Mouse (Mus musculus): Measurements from ENCODE around the gene A630076J17Rik. TPM values are rescaled to one million over a fixed set of nuclear protein-coding genes. Genes with fewer than 3 reads are reported as not detected.

Gene A630076J17Rik
- polyA plus RNA-seq, 1 experiment, result not detected

- Histone ChIP-seq H3K27ac (ENCODE audit: insufficient read depth, low read length) (no peak overlapping the region), H3K4me1 (ENCODE audit: control insufficient read depth, insufficient read depth, low read length) (no peaks in the 10 kb centered on the region), H3K4me3 (replicated peaks; ENCODE audit: insufficient read depth, low read depth, low read length) (no peak overlapping the region), H3K27me3 (ENCODE audit: control insufficient read depth, insufficient read depth, low read length) (no peaks in the 10 kb centered on the region)
- TF ChIP-seq POLR2A (IDR thresholded peaks at IDR 0.05; ENCODE audit: borderline replicate concordance, insufficient read depth, low read length) (no peak), CTCF (IDR thresholded peaks at IDR 0.05; ENCODE audit: borderline replicate concordance, insufficient read depth, low read depth, low read length) (no peak)
- peak in 1 of 2 experiments; percentile 21 for DNase-seq
- WGBS, result 49% methylated on average over 8 of the region's 8 CpGs
Observed at GRCm38 (mm10) chr3:107260956-107261850, 30.8 kb downstream of the A630076J17Rik start.

GRCm38 (mm10) chr3:107261851-107262165, 31.4 kb downstream of the A630076J17Rik start:
- no peak for TF ChIP-seq POLR2A (IDR thresholded peaks at IDR 0.05; ENCODE audit: borderline replicate concordance, insufficient read depth, low read length)
- TF ChIP-seq CTCF (IDR thresholded peaks at IDR 0.05; ENCODE audit: borderline replicate concordance, insufficient read depth, low read depth, low read length), result no peak
- Histone ChIP-seq H3K27ac (ENCODE audit: insufficient read depth, low read length) (no peak overlapping the region), H3K27me3 (ENCODE audit: control insufficient read depth, insufficient read depth, low read length) (no peaks in the 10 kb centered on the region), H3K4me3 (replicated peaks; ENCODE audit: insufficient read depth, low read depth, low read length) (no peak overlapping the region), H3K4me1 (ENCODE audit: control insufficient read depth, insufficient read depth, low read length) (no peaks in the 10 kb centered on the region)
- DNase-seq, result peak in 1 of 2 experiments; percentile 23
- 26% methylated on average over 7 of the region's 7 CpGs for WGBS

- H3K4me1 ChIP-seq (ENCODE audit: control insufficient read depth, insufficient read depth, low read length), result no peaks in the 10 kb centered on the region
- TF ChIP-seq POLR2A (IDR thresholded peaks at IDR 0.05; ENCODE audit: borderline replicate concordance, insufficient read depth, low read length), result no peak
- TF ChIP-seq CTCF (IDR thresholded peaks at IDR 0.05; ENCODE audit: borderline replicate concordance, insufficient read depth, low read depth, low read length), result no peak
- no peaks in the 10 kb centered on the region for H3K27me3 ChIP-seq (ENCODE audit: control insufficient read depth, insufficient read depth, low read length)
- DNase-seq, result no peak
- H3K4me3 ChIP-seq (replicated peaks; ENCODE audit: insufficient read depth, low read depth, low read length), result no peak overlapping the region
- H3K27ac ChIP-seq (ENCODE audit: insufficient read depth, low read length), result no peak overlapping the region
- WGBS, result 78% methylated on average over 2 of the region's 2 CpGs
Observed at GRCm38 (mm10) chr3:107266814-107267345, 36.5 kb downstream of the A630076J17Rik start.

GRCm38 (mm10) chr3:107272433-107272832, 42.0 kb downstream of the A630076J17Rik start:
- DNase-seq, result no peak
- 85% methylated on average over 3 of the region's 3 CpGs for WGBS
- Histone ChIP-seq H3K27ac (ENCODE audit: insufficient read depth, low read length) (no peak overlapping the region), H3K27me3 (ENCODE audit: control insufficient read depth, insufficient read depth, low read length) (no peaks in the 10 kb centered on the region), H3K4me1 (ENCODE audit: control insufficient read depth, insufficient read depth, low read length) (no peaks in the 10 kb centered on the region), H3K4me3 (replicated peaks; ENCODE audit: insufficient read depth, low read depth, low read length) (no peak overlapping the region)
- no peak for TF ChIP-seq CTCF (IDR thresholded peaks at IDR 0.05; ENCODE audit: borderline replicate concordance, insufficient read depth, low read depth, low read length)
- no peak for TF ChIP-seq POLR2A (IDR thresholded peaks at IDR 0.05; ENCODE audit: borderline replicate concordance, insufficient read depth, low read length)

- no peaks in the 10 kb centered on the region for H3K4me1 ChIP-seq (ENCODE audit: control insufficient read depth, insufficient read depth, low read length)
- no peaks in the 10 kb centered on the region for H3K27me3 ChIP-seq (ENCODE audit: control insufficient read depth, insufficient read depth, low read length)
- no peak for TF ChIP-seq POLR2A (IDR thresholded peaks at IDR 0.05; ENCODE audit: borderline replicate concordance, insufficient read depth, low read length)
- peak; percentile 84 for TF ChIP-seq CTCF (IDR thresholded peaks at IDR 0.05; ENCODE audit: borderline replicate concordance, insufficient read depth, low read depth, low read length)
- DNase-seq, result peak; percentile 57 to 61
- H3K27ac ChIP-seq (ENCODE audit: insufficient read depth, low read length), result no peak overlapping the region
- no peak overlapping the region for H3K4me3 ChIP-seq (replicated peaks; ENCODE audit: insufficient read depth, low read depth, low read length)
- 14% methylated on average over 3 of the region's 3 CpGs for WGBS
Observed at GRCm38 (mm10) chr3:107273820-107274219, 43.4 kb downstream of the A630076J17Rik start.

- no peak for TF ChIP-seq POLR2A (IDR thresholded peaks at IDR 0.05; ENCODE audit: borderline replicate concordance, insufficient read depth, low read length)
- TF ChIP-seq CTCF (IDR thresholded peaks at IDR 0.05; ENCODE audit: borderline replicate concordance, insufficient read depth, low read depth, low read length), result no peak
- DNase-seq, result no peak
- Histone ChIP-seq H3K4me3 (replicated peaks; ENCODE audit: insufficient read depth, low read depth, low read length) (no peak overlapping the region), H3K4me1 (ENCODE audit: control insufficient read depth, insufficient read depth, low read length) (no peaks in the 10 kb centered on the region; the same call in 1 of the 2 replicates), H3K27me3 (ENCODE audit: control insufficient read depth, insufficient read depth, low read length) (no peaks in the 10 kb centered on the region), H3K27ac (ENCODE audit: insufficient read depth, low read length) (no peak overlapping the region)
- 72% methylated on average over 5 of the region's 5 CpGs for WGBS
Observed at GRCm38 (mm10) chr3:107275351-107275750, 44.9 kb downstream of the A630076J17Rik start.

- no peak overlapping the region for H3K27ac ChIP-seq (ENCODE audit: insufficient read depth, low read length)
- H3K4me1 ChIP-seq (ENCODE audit: control insufficient read depth, insufficient read depth, low read length), result no peaks in the 10 kb centered on the region; the same call in 1 of the 2 replicates
- TF ChIP-seq POLR2A (IDR thresholded peaks at IDR 0.05; ENCODE audit: borderline replicate concordance, insufficient read depth, low read length) (no peak), CTCF (IDR thresholded peaks at IDR 0.05; ENCODE audit: borderline replicate concordance, insufficient read depth, low read depth, low read length) (no peak)
- H3K27me3 ChIP-seq (ENCODE audit: control insufficient read depth, insufficient read depth, low read length), result no peaks in the 10 kb centered on the region
- no peak overlapping the region for H3K4me3 ChIP-seq (replicated peaks; ENCODE audit: insufficient read depth, low read depth, low read length)
- DNase-seq, result no peak
- 66% methylated on average over 4 of the region's 4 CpGs for WGBS
Observed at GRCm38 (mm10) chr3:107275996-107276395, 45.6 kb downstream of the A630076J17Rik start.

- H3K27me3 ChIP-seq (ENCODE audit: control insufficient read depth, insufficient read depth, low read length), result no peaks in the 10 kb centered on the region
- whole genome bisulfite sequencing, result 87% methylated on average over 3 of the region's 3 CpGs
- no peak for DNase-seq
- H3K4me1 ChIP-seq (ENCODE audit: control insufficient read depth, insufficient read depth, low read length), result no peaks in the 10 kb centered on the region; the same call in 1 of the 2 replicates
- H3K4me3 ChIP-seq (replicated peaks; ENCODE audit: insufficient read depth, low read depth, low read length), result no peak overlapping the region
- H3K27ac ChIP-seq (ENCODE audit: insufficient read depth, low read length), result no peak overlapping the region
- TF ChIP-seq CTCF (IDR thresholded peaks at IDR 0.05; ENCODE audit: borderline replicate concordance, insufficient read depth, low read depth, low read length) (no peak), POLR2A (IDR thresholded peaks at IDR 0.05; ENCODE audit: borderline replicate concordance, insufficient read depth, low read length) (no peak)
Observed at GRCm38 (mm10) chr3:107276626-107277025, 46.2 kb downstream of the A630076J17Rik start.
